Mouse (Mus musculus) neural tube, embryonic 15.5 days (tissue): ENCODE data around the gene Cxcr4. TPM values are rescaled to one million over a fixed set of nuclear protein-coding genes. Genes with fewer than 3 reads are reported as not detected.

Experiments
- ATAC-seq: fragments of 200-750 bp; cut with Nextera tagmentation; 2 replicates; pipeline ENCODE4 v1.8.0; 2017; ENCODE audit warnings: mild to moderate bottlenecking, moderate TSS enrichment, moderate library complexity; ENCODE audit not compliant: low FRiP score
- H3K27ac ChIP-seq: fragments of 300-500 bp; sonication (generic); replicated peaks from 2 replicates; pipeline ENCODE4 v1.5.1; 2015; ENCODE audit warnings: mild to moderate bottlenecking, inconsistent platforms
- H3K27me3 ChIP-seq: fragments of 300-500 bp; sonication (generic); replicated peaks from 2 replicates; pipeline ENCODE4 v1.6.1; 2015; ENCODE audit warnings: inconsistent platforms
- H3K36me3 ChIP-seq: fragments of 300-500 bp; sonication (generic); 2 replicates; pipeline ENCODE4 v1.6.1; 2015; ENCODE audit warnings: inconsistent platforms
- H3K4me1 ChIP-seq: fragments of 300-500 bp; sonication (generic); 2 replicates; pipeline ENCODE4 v1.6.1; 2015; ENCODE audit warnings: inconsistent platforms
- H3K4me2 ChIP-seq: fragments of 300-500 bp; sonication (generic); 2 replicates; pipeline ENCODE4 v1.6.1; 2015; ENCODE audit warnings: inconsistent platforms, mild to moderate bottlenecking, moderate library complexity
- H3K4me3 ChIP-seq: fragments of 300-500 bp; sonication (generic); replicated peaks from 2 replicates; pipeline ENCODE4 v1.5.1; 2015; ENCODE audit warnings: mild to moderate bottlenecking, inconsistent platforms
- H3K9ac ChIP-seq: fragments of 300-500 bp; sonication (generic); replicated peaks from 2 replicates; pipeline ENCODE4 v1.6.1; 2015; ENCODE audit warnings: mild to moderate bottlenecking, inconsistent platforms
- H3K9me3 ChIP-seq: fragments of 300-500 bp; sonication (generic); replicated peaks from 2 replicates; pipeline ENCODE4 v1.6.1; 2016; ENCODE audit warnings: inconsistent platforms
- WGBS: fragments of 180-500 bp; shearing (Covaris S2); methylation state at CpG from one replicate; pipeline ENCODE4 v1.1.7; 2015; ENCODE audit warnings: mixed read lengths; 5-methylcytosine and 5-hydroxymethylcytosine counted together
- polyA plus RNA-seq: library from polyadenylated mRNA; unstranded; fragments of >200 nt; fragmentation: Nextera tagmentation; extraction: Ambion mirVana; gene quantifications from 2 replicates; pipeline ENCODE4 v1.2.1, GENCODE M21; 2015

The Cxcr4 gene
- 4.2 and 5.5 TPM in 2 replicates for polyA plus RNA-seq

GRCm38 (mm10) chr1:128592211-128592741 lies at the start of gene Cxcr4:
TSS of gene Cxcr4 (minus strand) at chr1:128592293.
- H3K4me1 ChIP-seq: peaks cover 49% of the 10 kb centered on the region
- ATAC-seq: peak; percentile 77
- peak within 1 kb of the TSS; percentile 72 for H3K27ac ChIP-seq
- H3K4me2 ChIP-seq: peak within 1 kb of the TSS; percentile 96
- H3K9ac ChIP-seq: peak within 1 kb of the TSS; percentile 60
- H3K27me3 ChIP-seq: peaks cover 13% of the 10 kb centered on the region; the same call in 1 of the 2 replicates
- no peaks in the 10 kb centered on the region for H3K9me3 ChIP-seq
- under 1% methylated on average over 27 of the region's 27 CpGs for WGBS
- no peaks in the 10 kb centered on the region for H3K36me3 ChIP-seq
- H3K4me3 ChIP-seq: peak within 1 kb of the TSS; percentile 60

GRCm38 (mm10) chr1:128639707-128640107 lies 47.6 kb upstream of the Cxcr4 start:
- Histone ChIP-seq H3K9ac (no peak overlapping the region), H3K9me3 (no peaks in the 10 kb centered on the region), H3K36me3 (no peaks in the 10 kb centered on the region), H3K4me2 (no peak overlapping the region), H3K4me3 (no peak overlapping the region), H3K4me1 (peaks cover 11% of the 10 kb centered on the region), H3K27me3 (no peaks in the 10 kb centered on the region), H3K27ac (no peak overlapping the region)
- ATAC-seq: no peak
- WGBS: 28% methylated on average over 4 of the region's 4 CpGs

GRCm38 (mm10) chr1:128637230-128637740 lies 45.2 kb upstream of the Cxcr4 start:
- Histone ChIP-seq H3K36me3 (no peaks in the 10 kb centered on the region), H3K4me3 (no peak overlapping the region), H3K9ac (no peak overlapping the region), H3K4me2 (no peak overlapping the region), H3K27ac (no peak overlapping the region), H3K4me1 (no peaks in the 10 kb centered on the region), H3K9me3 (no peaks in the 10 kb centered on the region), H3K27me3 (no peaks in the 10 kb centered on the region)
- ATAC-seq: no peak
- 87% methylated on average over 7 of the region's 7 CpGs for WGBS

GRCm38 (mm10) chr1:128636258-128637229 lies 44.5 kb upstream of the Cxcr4 start:
- H3K27ac ChIP-seq: no peak overlapping the region
- no peaks in the 10 kb centered on the region for H3K4me1 ChIP-seq
- no peak for ATAC-seq
- no peaks in the 10 kb centered on the region for H3K27me3 ChIP-seq
- H3K9ac ChIP-seq: no peak overlapping the region
- no peak overlapping the region for H3K4me3 ChIP-seq
- no peak overlapping the region for H3K4me2 ChIP-seq
- 88% methylated on average over 10 of the region's 10 CpGs for WGBS
- no peaks in the 10 kb centered on the region for H3K36me3 ChIP-seq
- H3K9me3 ChIP-seq: no peaks in the 10 kb centered on the region

GRCm38 (mm10) chr1:128633711-128634379 lies 41.8 kb upstream of the Cxcr4 start:
- no peak for ATAC-seq
- no peak overlapping the region for H3K4me3 ChIP-seq
- no peaks in the 10 kb centered on the region for H3K9me3 ChIP-seq
- no peak overlapping the region for H3K27ac ChIP-seq
- WGBS: 84% methylated on average over 6 of the region's 6 CpGs
- no peak overlapping the region for H3K9ac ChIP-seq
- H3K4me1 ChIP-seq: no peaks in the 10 kb centered on the region
- H3K27me3 ChIP-seq: no peaks in the 10 kb centered on the region
- no peak overlapping the region for H3K4me2 ChIP-seq
- no peaks in the 10 kb centered on the region for H3K36me3 ChIP-seq

- Histone ChIP-seq H3K36me3 (no peaks in the 10 kb centered on the region), H3K4me3 (no peak overlapping the region), H3K27ac (no peak overlapping the region), H3K9ac (no peak overlapping the region), H3K4me2 (no peak overlapping the region), H3K4me1 (no peaks in the 10 kb centered on the region), H3K27me3 (no peaks in the 10 kb centered on the region), H3K9me3 (no peaks in the 10 kb centered on the region)
- WGBS: 86% methylated on average over 6 of the region's 6 CpGs
- no peak for ATAC-seq
Observed at GRCm38 (mm10) chr1:128632522-128632921, 40.4 kb upstream of the Cxcr4 start.

- Histone ChIP-seq H3K9me3 (no peaks in the 10 kb centered on the region), H3K9ac (no peak overlapping the region), H3K36me3 (no peaks in the 10 kb centered on the region), H3K4me1 (0 out of 2 replicates have a peak, but pooled peaks cover 8% of the 10 kb centered on the region), H3K27me3 (no peaks in the 10 kb centered on the region), H3K4me3 (no peak overlapping the region), H3K4me2 (no peak overlapping the region), H3K27ac (no peak overlapping the region)
- 90% methylated on average over 9 of the region's 9 CpGs for WGBS
- no peak for ATAC-seq
Observed at GRCm38 (mm10) chr1:128626144-128626678, 34.1 kb upstream of the Cxcr4 start.

GRCm38 (mm10) chr1:128623594-128623887 lies 31.4 kb upstream of the Cxcr4 start:
- WGBS: 33% methylated on average over 4 of the region's 4 CpGs
- Histone ChIP-seq H3K27me3 (no peaks in the 10 kb centered on the region), H3K36me3 (no peaks in the 10 kb centered on the region), H3K4me3 (no peak overlapping the region), H3K27ac (0 out of 2 replicates have a peak overlapping the region, but pooled peaks have one; percentile 20), H3K9me3 (no peaks in the 10 kb centered on the region), H3K4me1 (0 out of 2 replicates have a peak, but pooled peaks cover 8% of the 10 kb centered on the region), H3K4me2 (no peak overlapping the region), H3K9ac (no peak overlapping the region)
- ATAC-seq: peak; percentile 72

- H3K27ac ChIP-seq: no peak overlapping the region
- H3K4me1 ChIP-seq: 0 out of 2 replicates have a peak, but pooled peaks cover 8% of the 10 kb centered on the region
- H3K4me3 ChIP-seq: no peak overlapping the region
- no peaks in the 10 kb centered on the region for H3K9me3 ChIP-seq
- H3K27me3 ChIP-seq: no peaks in the 10 kb centered on the region
- peak; percentile 50; the same call in 1 of the 2 replicates for ATAC-seq
- no peaks in the 10 kb centered on the region for H3K36me3 ChIP-seq
- WGBS: 52% methylated on average over 9 of the region's 9 CpGs
- H3K4me2 ChIP-seq: no peak overlapping the region
- no peak overlapping the region for H3K9ac ChIP-seq
Observed at GRCm38 (mm10) chr1:128622867-128623593, 30.9 kb upstream of the Cxcr4 start.

- Histone ChIP-seq H3K27ac (no peak overlapping the region), H3K36me3 (no peaks in the 10 kb centered on the region), H3K9ac (no peak overlapping the region), H3K4me1 (0 out of 2 replicates have a peak, but pooled peaks cover 7% of the 10 kb centered on the region), H3K4me2 (no peak overlapping the region), H3K9me3 (no peaks in the 10 kb centered on the region), H3K27me3 (no peaks in the 10 kb centered on the region), H3K4me3 (no peak overlapping the region)
- WGBS: 93% methylated on average over 13 of the region's 13 CpGs
- no peak for ATAC-seq
Observed at GRCm38 (mm10) chr1:128617654-128618310, 25.7 kb upstream of the Cxcr4 start.
